Mouse (Mus musculus) liver, embryonic 14.5 days (tissue): Measurements from ENCODE around the gene Agbl5. TPM values are rescaled to one million over a fixed set of nuclear protein-coding genes. Genes with fewer than 3 reads are reported as not detected.

Experiments used
- ATAC-seq: fragments of 200-750 bp; cut with Nextera tagmentation; 2 replicates; pipeline ENCODE4 v1.8.0; 2017; ENCODE audit warnings: moderate number of reproducible peaks, mild to moderate bottlenecking, moderate library complexity; ENCODE audit not compliant: insufficient read depth
- DNase-seq, 3 experiments: peaks; one replicate each; pipeline ENCODE4 v3.0.0-alpha.2; 2012 to 2013; ENCODE audit warnings: low read depth in 3 of 3, low spot score in 3 of 3
- H3K27ac ChIP-seq: fragments of 300-500 bp; sonication (generic); 2 replicates; pipeline ENCODE4 v1.5.1; 2014; ENCODE audit warnings: moderate library complexity, mild to moderate bottlenecking, control low read depth, inconsistent platforms
- H3K27me3 ChIP-seq: fragments of 300-500 bp; sonication (generic); 2 replicates; pipeline ENCODE4 v1.6.1; 2014; ENCODE audit warnings: mild to moderate bottlenecking, low read length, moderate library complexity; ENCODE audit not compliant: control insufficient read depth, insufficient read depth
- H3K36me3 ChIP-seq: fragments of 300-500 bp; sonication (generic); replicated peaks from 2 replicates; pipeline ENCODE4 v1.6.1; 2014; ENCODE audit warnings: low read depth; ENCODE audit not compliant: control insufficient read depth, insufficient read depth
- H3K4me1 ChIP-seq, 2 experiments: fragments of 200-500 bp in 1 of 2; fragments of 300-500 bp in 1 of 2; sonication (generic) in 1 of 2; replicated peaks; 2 replicates each; pipeline ENCODE4 v1.6.1; 2012 to 2014; ENCODE audit warnings: antibody characterized with exemption in 1 of 2, inconsistent platforms in 1 of 2, low read length in 1 of 2; ENCODE audit not compliant: control insufficient read depth in 2 of 2, insufficient read depth in 2 of 2
- H3K4me2 ChIP-seq: fragments of 300-500 bp; sonication (generic); 2 replicates; pipeline ENCODE4 v1.6.1; 2014; ENCODE audit warnings: low read depth, mild to moderate bottlenecking, control low read depth, moderate library complexity
- H3K4me3 ChIP-seq, 2 experiments: fragments of 200-500 bp in 1 of 2; fragments of 300-500 bp in 1 of 2; sonication (generic) in 1 of 2; 2 replicates each; pipeline ENCODE4 v1.5.1; 2012 to 2014; ENCODE audit warnings: low read depth in 2 of 2, low read length in 2 of 2, mild to moderate bottlenecking in 2 of 2, control low read depth in 1 of 2, inconsistent platforms in 1 of 2, moderate library complexity in 1 of 2; ENCODE audit not compliant: insufficient read depth in 1 of 2
- H3K9ac ChIP-seq: fragments of 300-500 bp; sonication (generic); replicated peaks from 2 replicates; pipeline ENCODE4 v1.6.1; 2014; ENCODE audit warnings: mild to moderate bottlenecking, control low read depth, moderate library complexity
- H3K9me3 ChIP-seq: fragments of 300-500 bp; sonication (generic); 2 replicates; pipeline ENCODE4 v1.6.1; 2016; ENCODE audit warnings: low read length, mixed read lengths; ENCODE audit not compliant: control insufficient read depth
- CTCF ChIP-seq: IDR thresholded peaks from 2 replicates; pipeline ENCODE4 v1.5.1; 2016; ENCODE audit warnings: antibody characterized with exemption, low read depth, control low read depth
- EP300 ChIP-seq: IDR thresholded peaks from 2 replicates; pipeline ENCODE4 v1.6.1; 2016; ENCODE audit warnings: antibody characterized with exemption, low read depth
- WGBS: fragments of 180-500 bp; shearing (Covaris S2); extraction: QIAGEN DNeasy Blood & Tissue Kit; methylation state at CpG from one replicate; pipeline ENCODE4 v1.1.7; 2014; ENCODE audit not compliant: insufficient replicate concordance; 5-methylcytosine and 5-hydroxymethylcytosine counted together
- polyA plus RNA-seq, 2 experiments: library from polyadenylated mRNA; depleted of rRNA in 1 of 2; stranded (reverse) in 1 of 2; unstranded in 1 of 2; fragments of >200 nt; fragmentation: Nextera tagmentation in 1 of 2; extraction: Ambion mirVana in 1 of 2; gene quantifications; 2 replicates each; pipeline versions ENCODE4 v1.2.1 to v1.2.3; 2012 to 2014

Gene Agbl5
- polyA plus RNA-seq, 2 experiments = 4.8 to 5.0 TPM

- Histone ChIP-seq H3K9ac (peak overlapping the region; percentile 6; the same call in 1 of the 2 replicates), H3K9me3 (no peaks in the 10 kb centered on the region), H3K27me3 (no peaks in the 10 kb centered on the region)
Measured at GRCm38 (mm10) chr5:30914849-30915248, 26.4 kb downstream of the Agbl5 start.

GRCm38 (mm10) chr5:30915456-30915855, 27.0 kb downstream of the Agbl5 start:
- DNase-seq (no peak), ATAC-seq (peak; percentile 17)
- WGBS = 24% methylated on average over 9 of the region's 9 CpGs

More at GRCm38 (mm10) chr5:30914849-30915248, 26.4 kb downstream of the Agbl5 start:
- Histone ChIP-seq H3K27ac (peak overlapping the region; percentile 0; the same call in 1 of the 2 replicates), H3K4me2 (peak overlapping the region; percentile 65), H3K4me1 (peaks cover 7 to 46% of the 10 kb centered on the region in 2 experiments), H3K4me3 (peak overlapping the region; percentile 40 to 65), H3K36me3 (no peaks in the 10 kb centered on the region)
- 26% methylated on average over 6 of the region's 6 CpGs for WGBS
- TF ChIP-seq EP300 = no peak
- no peak for TF ChIP-seq CTCF
- DNase-seq = no peak
- ATAC-seq = no peak

DNA sequence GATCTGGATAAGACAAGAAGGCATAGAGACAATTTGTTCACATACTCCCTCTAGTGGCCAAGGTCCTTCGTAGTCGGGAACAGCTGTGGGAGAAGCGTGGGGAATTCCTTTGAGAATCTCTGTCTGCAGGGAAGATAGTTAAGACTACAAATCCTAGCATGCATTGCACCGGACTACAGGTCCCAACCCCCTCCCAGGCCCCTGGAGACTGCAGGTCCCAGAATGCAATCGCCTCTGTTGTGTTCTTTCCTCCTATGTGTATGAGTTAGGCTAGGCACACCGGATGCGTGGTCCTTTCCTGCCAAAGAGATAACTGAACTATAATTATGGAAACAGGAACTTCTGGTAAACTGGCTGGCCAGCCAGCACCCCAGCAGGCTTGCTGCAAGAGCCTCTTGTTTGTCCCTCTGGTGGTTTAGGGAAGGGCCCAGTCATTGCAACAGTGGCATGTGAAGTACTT, 27.5 kb downstream of the Agbl5 start:
- Histone ChIP-seq H3K9ac (no peak overlapping the region), H3K27ac (no peak overlapping the region; the same call in 1 of the 2 replicates), H3K27me3 (no peaks in the 10 kb centered on the region), H3K4me1 (peaks cover 11 to 48% of the 10 kb centered on the region in 2 experiments), H3K9me3 (no peaks in the 10 kb centered on the region), H3K36me3 (no peaks in the 10 kb centered on the region), H3K4me2 (peak overlapping the region; percentile 65), H3K4me3 (no peak overlapping the region)
- TF ChIP-seq CTCF (peak; percentile 76), EP300 (peak; percentile 25; the same call in 1 of the 2 replicates)
- 3% methylated on average over 7 of the region's 7 CpGs for WGBS
- ATAC-seq (peak; percentile 62), DNase-seq (peak; percentile 53 to 73 (median 64))

More at GRCm38 (mm10) chr5:30915456-30915855, 27.0 kb downstream of the Agbl5 start:
- Histone ChIP-seq H3K9me3 (no peaks in the 10 kb centered on the region), H3K4me3 (peak overlapping the region; percentile 40 to 65), H3K27me3 (no peaks in the 10 kb centered on the region), H3K4me1 (peaks cover 7 to 45% of the 10 kb centered on the region in 2 experiments), H3K36me3 (no peaks in the 10 kb centered on the region), H3K27ac (peak overlapping the region; percentile 32), H3K9ac (0 out of 2 replicates have a peak overlapping the region, but pooled peaks have one; percentile 10), H3K4me2 (peak overlapping the region; percentile 65)
- TF ChIP-seq EP300 = no peak

DNA sequence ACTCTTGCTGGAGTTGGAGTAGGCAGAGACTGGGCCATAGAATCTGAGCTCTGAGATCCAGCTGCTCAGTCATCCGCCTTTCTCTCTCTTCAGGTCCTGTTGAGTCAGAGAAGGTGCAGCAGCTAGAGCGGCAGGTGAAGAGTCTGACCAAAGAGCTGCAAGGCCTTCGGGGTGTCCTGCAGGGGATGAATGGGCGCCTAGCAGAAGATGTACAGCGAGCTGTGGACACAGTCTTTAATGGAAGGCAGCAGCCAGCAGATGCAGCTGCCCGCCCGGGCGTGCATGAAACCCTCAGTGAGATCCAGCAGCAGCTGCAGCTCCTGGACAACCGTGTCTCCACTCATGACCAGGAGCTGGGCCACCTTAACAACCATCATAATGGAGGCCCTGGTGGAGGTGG, 28.3 kb downstream of the Agbl5 start:
- Histone ChIP-seq H3K27me3 (no peaks in the 10 kb centered on the region), H3K9me3 (no peaks in the 10 kb centered on the region), H3K27ac (no peak overlapping the region), H3K36me3 (no peaks in the 10 kb centered on the region), H3K9ac (no peak overlapping the region), H3K4me1 (peaks cover 12 to 44% of the 10 kb centered on the region in 2 experiments), H3K4me2 (no peak overlapping the region), H3K4me3 (no peak overlapping the region)
- DNase-seq = no peak
- TF ChIP-seq CTCF = no peak
- no peak for TF ChIP-seq EP300
- 75% methylated on average over 9 of the region's 9 CpGs for WGBS
- ATAC-seq = no peak

GRCm38 (mm10) chr5:30917348-30917747, 28.9 kb downstream of the Agbl5 start:
- H3K4me1 ChIP-seq = peaks cover 15 to 44% of the 10 kb centered on the region in 2 experiments
- DNase-seq (no peak), ATAC-seq (no peak)
- no peaks in the 10 kb centered on the region for H3K9me3 ChIP-seq
- no peak for TF ChIP-seq CTCF
- TF ChIP-seq EP300 = no peak
- H3K27ac ChIP-seq = no peak overlapping the region
- H3K9ac ChIP-seq = no peak overlapping the region
- no peak overlapping the region for H3K4me3 ChIP-seq
- no peaks in the 10 kb centered on the region for H3K36me3 ChIP-seq
- no peak overlapping the region for H3K4me2 ChIP-seq
- H3K27me3 ChIP-seq = no peaks in the 10 kb centered on the region
- WGBS = 78% methylated on average over 11 of the region's 11 CpGs
